Mouse (Mus musculus) cerebellum, adult 2 months (tissue): Measurements from ENCODE around the gene Ucp1.

Source experiments
- CTCF ChIP-seq: fragments of 200-500 bp; IDR thresholded peaks from 2 replicates; pipeline ENCODE4 v1.5.1; 2011; ENCODE audit warnings: low read depth, mild to moderate bottlenecking, control low read depth, low read length, moderate library complexity, borderline replicate concordance; ENCODE audit not compliant: insufficient read depth
- POLR2A ChIP-seq: fragments of 200-500 bp; IDR thresholded peaks from 2 replicates; pipeline ENCODE4 v1.6.1; 2011; ENCODE audit warnings: low read length, control low read depth, borderline replicate concordance; ENCODE audit not compliant: insufficient read depth

- TF ChIP-seq CTCF (no peak), POLR2A (no peak)
These were observed 15.7 kb upstream of the Ucp1 start for GRCm38 (mm10) chr8:83274470-83274869.
